Mouse (Mus musculus): ENCODE data around the gene Mindy4.

DNA sequence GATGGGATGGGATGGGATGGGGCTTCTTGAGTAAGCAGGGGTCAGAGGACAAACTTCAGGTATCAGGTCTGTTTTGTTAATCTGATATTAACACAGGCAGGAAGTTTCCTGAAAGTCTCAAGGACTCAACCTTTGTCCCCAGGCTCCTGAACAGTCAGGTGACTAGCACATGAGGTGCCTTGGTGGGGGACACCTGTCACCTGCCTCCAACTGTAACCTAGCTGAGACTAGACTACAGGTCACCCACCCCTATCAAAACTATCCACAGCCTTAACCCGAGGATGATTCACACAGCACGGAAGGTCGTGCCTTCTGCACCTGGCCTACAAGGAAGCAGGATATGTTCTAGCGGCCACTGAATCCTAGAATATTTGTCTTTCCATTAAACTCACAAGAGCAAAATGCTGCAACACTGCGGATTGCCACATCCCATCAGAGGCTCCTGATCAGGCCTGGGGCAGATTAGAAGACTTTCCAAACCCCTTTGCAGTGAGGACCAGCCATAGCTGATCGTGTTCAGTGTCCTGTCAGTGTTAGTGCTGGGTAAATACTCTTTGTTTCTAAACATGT lies 147.3 kb downstream of the Mindy4 start:
- TF ChIP-seq CTCF (IDR thresholded peaks at IDR 0.05; ENCODE audit: extremely low read depth, insufficient read depth, insufficient read length, insufficient replicate concordance) (no peak), POLR2A (IDR thresholded peaks at IDR 0.05; ENCODE audit: low read depth, low read length) (no peak)
